Mouse (Mus musculus) heart, adult 8-10 months (tissue): Measurements from ENCODE around the gene Tmc8. TPM values are rescaled to one million over a fixed set of nuclear protein-coding genes. Genes with fewer than 3 reads are reported as not detected.

Experiments
- total RNA-seq, 4 experiments: library from RNA; stranded (reverse); gene quantifications; 2 replicates each; pipeline ENCODE4 v1.2.4; 2022

The Tmc8 gene
- total RNA-seq, 4 experiments from 2014 or later: 2.3 to 4.4 (median 3.6) TPM

Other genes starting within 250 kb of the Tmc8 start
- 10 to 100 TPM; 27.0 to 32.1 (median 29.7) TPM for gene Tnrc6c, start 127.8 kb upstream of the Tmc8 start, total RNA-seq
- gene Tmc6, start 122 bp downstream of the Tmc8 start, total RNA-seq: 10 to 100 TPM; 11.7 to 14.6 (median 12.8) TPM
- not detected for gene 6030468B19Rik, start 15.6 kb downstream of the Tmc8 start, total RNA-seq
- 1 to 10 TPM in 2 of 4 experiments, under 1 TPM in 1, not detected in 1; 0.63 to 1.3 (median 1.2) TPM for gene Gm20708, start 27.6 kb downstream of the Tmc8 start, total RNA-seq
- gene Syngr2, start 27.6 kb downstream of the Tmc8 start, total RNA-seq: 100 to 1,000 TPM; 123 to 137 (median 131) TPM
- 1 to 10 TPM; 2.3 to 6.0 (median 4.9) TPM for gene Afmid, start 43.8 kb downstream of the Tmc8 start, total RNA-seq
- 1 to 10 TPM in 3 of 4 experiments, under 1 TPM in 1; 0.78 to 3.2 (median 2.3) TPM for gene Tk1, start 44.0 kb downstream of the Tmc8 start, total RNA-seq
- gene Birc5, start 67.2 kb downstream of the Tmc8 start, total RNA-seq: under 1 TPM; 0.25 to 0.87 (median 0.67) TPM
- not detected for gene Tmem235, start 78.7 kb downstream of the Tmc8 start, total RNA-seq
- gene Tha1, start 91.4 kb downstream of the Tmc8 start, total RNA-seq: 10 to 100 TPM in 3 of 4 experiments, 1 to 10 TPM in 1; 9.0 to 11.3 (median 10.3) TPM
- gene Socs3, start 188.0 kb downstream of the Tmc8 start, total RNA-seq: 1 to 10 TPM; 3.8 to 6.2 (median 4.7) TPM
- gene Pgs1, start 204.2 kb downstream of the Tmc8 start, total RNA-seq: 10 to 100 TPM; 16.4 to 20.6 (median 19.2) TPM